Mouse (Mus musculus): ENCODE data around the gene Usp6nl.

Usp6nl gene

DNA sequence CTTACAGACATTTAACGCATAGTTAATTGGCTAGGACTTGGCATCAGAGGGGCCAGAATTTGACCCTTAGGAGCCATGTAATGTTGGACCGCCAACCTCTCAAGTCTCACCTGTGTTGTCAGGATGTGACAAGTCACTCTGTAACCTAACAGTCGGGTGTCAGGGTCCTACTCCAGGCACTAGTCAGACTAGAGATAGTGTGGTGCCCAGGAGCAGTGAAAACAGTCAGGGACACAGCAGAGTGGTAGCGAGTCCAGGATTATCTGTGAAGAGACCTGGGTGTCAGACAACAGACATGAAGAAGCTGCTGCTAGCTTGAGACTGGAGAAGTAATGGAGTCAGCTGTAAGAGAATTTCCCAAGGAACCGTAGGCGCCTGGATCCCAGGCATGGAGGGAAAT is 45.0 kb downstream of the Usp6nl start:
- no peak for DNase-seq (ENCODE audit: low read depth, low spot score)

DNA sequence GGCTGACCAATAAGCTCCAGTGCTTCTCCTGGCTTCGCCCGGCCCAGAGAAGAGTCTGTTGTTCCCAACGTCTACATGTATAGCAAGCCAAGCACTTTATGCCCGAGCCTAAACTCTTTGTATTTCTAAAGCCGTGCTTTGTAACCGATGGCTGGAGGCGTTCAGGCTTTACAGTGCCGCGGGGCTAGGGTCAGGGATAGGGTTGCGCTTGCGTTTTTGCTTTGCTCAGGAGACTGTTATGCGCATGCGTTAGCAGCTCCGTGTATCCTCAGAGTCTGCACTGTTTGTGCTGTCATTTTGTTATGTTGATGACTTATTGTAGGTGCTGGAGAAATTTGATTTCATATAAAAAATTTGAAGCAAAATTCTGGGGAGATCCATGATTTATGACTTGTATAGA is 51.7 kb downstream of the Usp6nl start:
- no peak for DNase-seq (ENCODE audit: low read depth, low spot score)

DNA sequence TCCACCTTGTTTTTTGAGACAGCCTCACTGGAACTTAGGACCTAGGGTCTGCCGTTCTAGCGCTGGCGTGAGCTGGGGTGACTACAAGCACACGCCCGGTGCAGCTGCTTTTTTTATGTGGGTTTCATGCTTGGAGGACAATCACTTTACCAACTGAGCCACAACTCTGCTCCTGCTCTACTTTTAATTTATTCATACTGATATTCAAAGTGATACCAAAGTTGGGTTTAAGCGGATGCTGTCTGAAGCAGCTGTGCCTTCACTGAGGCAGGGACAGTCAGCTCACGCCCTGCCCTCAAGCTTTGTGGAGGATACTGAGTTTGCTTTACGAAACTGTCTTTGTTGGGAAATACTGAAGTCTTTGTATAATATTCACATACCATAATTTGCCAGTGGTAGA is 53.6 kb downstream of the Usp6nl start:
- peak; percentile 42 for DNase-seq (ENCODE audit: low read depth, low spot score)

DNA sequence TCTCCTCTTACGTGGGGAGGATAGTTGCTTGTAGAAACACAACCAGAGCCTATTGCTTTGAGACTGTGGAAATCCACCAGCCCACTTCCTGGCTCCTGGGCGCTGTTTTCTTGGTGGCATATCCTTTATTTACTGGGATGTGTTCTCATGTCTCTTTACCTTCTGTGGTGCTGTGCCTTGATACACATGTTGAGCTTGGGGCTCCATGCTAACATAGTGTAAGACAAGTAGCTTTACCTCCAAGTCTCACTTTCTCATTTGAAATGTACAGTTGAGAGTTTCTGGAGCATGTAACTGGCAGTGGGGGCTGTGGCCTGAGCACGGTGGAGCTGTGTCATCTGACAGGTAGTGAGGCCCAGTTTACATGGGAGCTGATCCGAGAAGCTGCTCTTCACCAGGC is 54.5 kb downstream of the Usp6nl start:
- no peak for DNase-seq (ENCODE audit: low read depth, low spot score)

DNA sequence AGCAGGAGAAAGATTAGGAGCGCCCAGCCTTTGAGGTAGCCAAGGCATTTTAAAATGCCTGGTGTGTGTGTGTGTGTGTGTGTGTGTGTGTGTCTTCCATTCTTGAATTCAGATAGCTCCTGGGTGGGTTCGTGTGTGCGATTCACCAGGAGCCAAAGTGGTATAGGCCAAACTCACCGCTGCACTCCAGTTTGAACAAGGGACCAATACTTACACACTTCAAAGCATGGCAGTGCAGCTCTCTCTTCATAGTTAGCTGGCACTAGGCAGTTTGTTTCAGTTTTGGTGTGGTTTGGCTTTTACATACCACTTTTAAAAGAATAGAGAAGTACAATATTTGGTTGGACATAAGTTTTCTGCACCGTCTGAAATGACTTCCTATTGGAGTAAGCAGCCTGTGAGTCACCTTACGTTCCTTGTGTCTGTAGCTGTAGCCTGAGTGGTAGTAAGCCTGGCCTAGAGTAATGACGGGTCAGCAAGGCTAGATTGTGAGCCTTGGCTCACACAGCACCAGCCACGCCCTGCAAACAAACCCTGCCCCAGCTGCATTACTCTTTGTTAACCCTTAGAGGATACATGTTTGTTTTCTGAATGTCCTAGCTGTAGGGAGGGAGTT is 56.2 kb downstream of the Usp6nl start:
- peak; percentile 38 for DNase-seq (ENCODE audit: low read depth, low spot score)

DNA sequence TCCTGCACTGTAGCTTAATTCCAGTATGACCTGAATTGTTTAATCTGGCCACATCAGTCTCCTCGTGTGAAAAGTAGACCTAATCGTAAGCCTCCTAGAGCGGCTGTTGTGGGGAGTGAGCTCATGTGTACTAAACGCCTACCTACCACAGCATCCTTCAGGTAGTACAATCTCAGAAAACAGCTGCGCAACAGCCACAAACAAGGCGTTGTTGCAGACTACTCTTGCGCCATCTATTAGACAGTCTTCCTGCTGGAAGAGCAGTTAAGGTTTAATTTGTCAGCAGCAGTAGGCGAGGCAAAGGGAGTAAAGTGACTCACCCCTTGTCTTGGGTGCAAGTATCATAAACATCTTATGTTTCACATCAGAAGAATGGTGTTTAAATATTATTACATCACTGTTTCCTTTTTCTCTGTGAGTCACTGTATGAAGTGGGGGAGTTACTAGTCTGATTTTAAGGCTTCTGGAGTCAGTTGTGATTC is 57.3 kb downstream of the Usp6nl start:
- DNase-seq (ENCODE audit: low read depth, low spot score): peak; percentile 68

DNA sequence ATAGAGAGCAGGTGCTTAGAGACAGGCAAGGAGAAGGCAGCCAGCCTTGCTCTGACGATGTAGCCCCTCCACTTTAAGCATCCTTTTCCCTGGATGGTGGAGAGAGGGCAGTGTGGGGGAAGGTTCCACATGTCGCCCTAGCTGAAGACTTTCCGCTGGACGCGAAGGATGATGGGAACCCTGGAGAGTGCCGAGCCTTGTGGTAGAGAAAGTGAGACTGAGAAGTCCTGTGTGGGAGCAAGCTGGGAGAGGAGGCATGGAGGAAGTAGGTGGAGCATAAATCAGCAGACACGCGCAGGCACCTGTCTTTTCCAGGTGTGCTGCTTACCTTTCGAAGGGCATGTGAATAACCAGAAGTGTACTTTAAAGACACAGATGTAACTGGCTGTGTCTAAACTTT is 57.9 kb downstream of the Usp6nl start:
- no peak for DNase-seq (ENCODE audit: low read depth, low spot score)

DNA sequence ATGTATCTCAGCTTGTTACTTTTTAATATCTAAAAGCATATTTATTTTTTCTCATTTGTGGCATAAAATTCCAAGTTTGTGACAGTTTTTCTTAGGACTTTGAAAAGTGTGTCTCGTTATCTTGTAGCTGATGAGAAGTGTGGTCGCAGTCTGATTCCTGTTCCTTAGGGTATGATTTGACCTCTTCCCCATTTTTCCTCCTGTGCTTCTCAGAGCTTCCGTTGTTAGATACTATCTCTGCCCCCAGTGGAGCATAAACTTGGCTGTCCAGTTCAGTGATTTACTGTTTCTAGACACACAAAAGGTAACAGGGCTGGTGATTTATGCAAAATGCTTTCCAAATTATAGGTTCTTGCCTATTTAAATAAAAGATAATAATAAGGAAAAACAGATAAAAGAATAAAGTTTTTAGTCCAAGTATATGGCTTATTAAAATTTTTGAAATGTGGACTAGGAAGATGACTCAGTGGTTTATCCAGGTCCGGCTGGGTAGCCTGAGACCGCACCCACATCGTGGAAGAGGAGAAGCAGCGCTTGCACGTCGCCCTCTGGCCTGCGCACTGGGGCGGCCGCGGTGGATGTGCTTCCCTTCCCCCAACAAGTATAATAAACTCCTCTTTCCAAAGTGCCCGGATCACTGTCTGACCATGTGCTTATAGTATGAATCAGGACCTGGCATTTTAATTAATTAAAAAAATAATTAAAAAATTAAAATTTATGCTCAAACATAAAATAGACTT is 62.1 kb downstream of the Usp6nl start:
- DNase-seq (ENCODE audit: low read depth, low spot score): no peak

DNA sequence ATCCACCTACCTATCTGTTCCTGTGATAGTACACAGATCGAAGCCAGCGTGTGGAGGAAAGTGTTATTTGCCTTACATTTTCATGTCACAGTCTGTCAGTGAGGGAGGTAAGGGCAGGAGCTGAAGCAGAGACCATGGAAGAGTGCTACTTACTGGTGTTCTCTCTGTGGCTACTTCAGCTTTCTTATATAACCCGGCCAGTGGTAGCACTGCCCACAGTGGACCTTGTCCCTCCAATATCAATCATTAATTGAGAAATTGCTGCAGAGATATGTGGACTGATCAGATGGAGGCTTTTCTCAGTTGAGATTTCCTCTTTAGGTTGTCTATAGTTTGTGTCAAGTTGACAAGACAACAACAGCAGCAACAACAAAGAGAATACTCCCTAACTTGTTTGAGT is 66.7 kb downstream of the Usp6nl start:
- no peak for DNase-seq (ENCODE audit: low read depth, low spot score)

DNA sequence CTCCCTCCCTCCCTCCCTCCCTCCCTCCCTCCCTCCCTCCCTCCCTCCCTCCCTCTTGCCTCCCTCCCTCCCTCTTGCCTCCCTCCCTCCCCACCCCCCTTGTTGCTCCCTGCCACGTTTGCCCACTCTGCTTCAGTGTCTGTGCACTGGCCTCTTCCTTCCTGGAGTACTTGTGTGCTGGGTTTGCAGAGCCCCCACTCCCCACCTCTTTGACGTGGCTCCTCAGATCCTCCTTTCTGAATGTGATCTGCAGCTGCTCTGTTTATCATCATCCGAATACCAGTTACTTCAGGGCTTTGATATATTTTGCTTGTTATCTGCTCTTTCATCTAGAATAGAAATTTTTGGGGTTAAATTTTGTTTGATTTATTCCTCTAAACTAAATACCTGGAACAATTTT is 68.8 kb downstream of the Usp6nl start:
- DNase-seq (ENCODE audit: low read depth, low spot score): peak; percentile 56

DNA sequence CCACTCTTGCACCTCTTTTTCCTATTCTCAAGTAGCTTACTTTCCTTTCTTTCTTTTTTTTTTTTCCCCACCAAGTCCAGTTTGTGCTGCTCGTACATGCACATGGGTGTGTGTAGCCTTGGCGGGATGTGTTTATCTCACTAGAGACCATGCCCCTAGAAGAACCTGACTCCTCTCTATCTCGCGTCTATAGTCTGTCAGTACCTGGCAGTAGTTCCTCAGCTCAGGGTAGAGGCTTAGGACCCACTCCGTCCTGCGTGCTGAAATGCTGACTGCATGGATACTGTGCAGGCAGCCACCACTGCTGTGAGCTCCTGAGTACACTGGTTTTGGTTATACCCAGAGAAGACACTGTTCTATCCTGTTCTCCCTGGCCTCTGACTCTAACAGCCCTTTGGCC is 69.5 kb downstream of the Usp6nl start:
- DNase-seq (ENCODE audit: low read depth, low spot score): no peak

DNA sequence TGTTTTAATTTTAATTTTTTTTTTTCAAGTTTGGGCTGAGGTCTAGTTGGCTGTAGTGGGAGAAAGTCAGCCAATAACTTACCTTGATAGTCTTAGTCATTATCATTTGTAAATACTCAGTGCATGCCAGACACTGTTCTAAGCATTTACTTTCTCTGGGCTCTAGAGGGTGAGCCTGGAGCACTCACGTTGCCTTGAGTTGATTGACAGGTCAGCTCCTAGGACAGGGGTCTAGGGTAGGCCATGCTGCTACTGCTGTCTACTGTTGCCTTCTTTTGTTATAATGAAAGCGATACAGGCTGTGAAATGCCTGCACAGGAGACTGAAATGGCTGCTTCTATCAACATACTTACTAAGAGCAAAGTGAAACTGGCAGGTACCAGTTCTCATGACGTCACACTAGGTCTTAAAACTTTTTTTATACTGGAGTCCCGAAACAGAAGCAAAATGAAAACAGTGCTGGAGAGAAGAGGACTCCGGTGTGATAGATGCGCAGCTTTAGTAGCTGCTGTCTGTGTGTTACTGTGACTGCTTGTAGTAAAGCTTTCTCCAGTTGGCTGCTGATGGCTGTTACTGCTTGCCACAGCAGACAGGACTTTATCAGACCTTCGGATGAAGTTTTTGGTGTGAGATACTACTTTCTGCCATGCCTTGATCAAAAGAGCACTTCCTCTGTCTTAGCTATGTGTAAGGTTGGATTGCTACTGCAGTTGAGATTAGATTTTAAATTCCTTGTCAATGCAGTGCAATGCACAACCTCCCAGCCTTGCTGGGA is 73.6 kb downstream of the Usp6nl start:
- peak; percentile 79 for DNase-seq (ENCODE audit: low read depth, low spot score)

DNA sequence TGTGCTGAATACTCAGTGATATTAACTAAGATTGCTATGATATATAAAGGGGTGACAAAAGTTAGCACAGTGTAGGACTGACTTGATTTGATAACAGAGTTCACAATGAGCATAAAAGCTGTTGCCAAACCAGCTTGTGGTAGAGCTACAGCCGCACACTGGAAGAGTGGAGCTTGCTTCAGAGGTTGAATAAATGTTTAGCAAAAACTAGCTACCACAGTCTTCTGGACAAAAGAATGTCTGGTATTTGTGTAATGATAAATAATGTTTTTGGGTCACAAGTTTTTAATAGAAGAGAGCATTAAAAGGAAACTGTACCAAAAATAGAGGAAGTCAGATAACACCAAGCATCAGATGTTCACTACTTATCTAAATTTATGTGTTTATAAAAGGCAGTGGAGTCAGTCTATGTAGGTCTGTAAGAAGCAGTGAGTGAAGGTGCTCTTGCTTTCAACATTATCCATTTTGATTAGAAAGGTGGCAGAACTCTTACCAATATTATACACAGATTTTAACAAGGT is 74.2 kb downstream of the Usp6nl start:
- no peak for DNase-seq (ENCODE audit: low read depth, low spot score)

DNA sequence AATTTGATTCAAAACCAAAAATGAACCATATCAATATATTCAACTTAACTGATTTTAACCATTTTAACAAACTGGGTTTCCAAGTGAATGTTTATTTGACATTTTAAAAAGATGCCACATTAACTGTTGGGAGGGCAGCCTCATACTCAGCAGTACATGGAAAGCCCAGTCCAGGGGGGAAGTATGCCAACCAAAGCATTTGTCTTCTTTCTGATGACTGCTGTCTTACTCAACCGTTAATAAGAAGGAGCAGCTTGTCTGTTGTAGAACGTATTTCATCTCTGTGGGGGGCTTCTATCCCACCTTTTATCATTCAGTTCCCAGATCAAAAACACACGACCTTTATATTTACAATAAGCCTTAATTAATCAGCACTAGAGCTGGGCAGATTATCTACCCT is 74.7 kb downstream of the Usp6nl start:
- no peak for DNase-seq (ENCODE audit: low read depth, low spot score)

DNA sequence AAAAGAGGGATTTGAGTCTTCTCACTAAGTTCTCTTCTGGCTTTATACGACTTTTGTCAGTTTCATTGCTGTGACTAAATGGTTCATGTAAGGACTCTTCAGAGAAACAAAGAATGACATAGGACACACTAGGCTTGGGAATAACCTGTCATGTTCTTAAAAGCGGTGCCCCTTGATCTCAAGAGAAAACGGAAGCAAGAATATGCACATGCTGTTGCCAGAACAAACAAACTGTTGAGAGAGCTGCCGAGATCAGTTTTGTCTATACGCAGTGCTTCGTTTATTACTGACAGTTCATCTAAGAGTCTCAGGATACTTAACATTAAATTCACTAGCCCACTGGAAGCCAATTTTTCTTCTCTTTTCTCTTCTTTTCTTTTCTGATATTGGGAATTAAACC is 76.4 kb downstream of the Usp6nl start:
- no peak for DNase-seq (ENCODE audit: low read depth, low spot score)

DNA sequence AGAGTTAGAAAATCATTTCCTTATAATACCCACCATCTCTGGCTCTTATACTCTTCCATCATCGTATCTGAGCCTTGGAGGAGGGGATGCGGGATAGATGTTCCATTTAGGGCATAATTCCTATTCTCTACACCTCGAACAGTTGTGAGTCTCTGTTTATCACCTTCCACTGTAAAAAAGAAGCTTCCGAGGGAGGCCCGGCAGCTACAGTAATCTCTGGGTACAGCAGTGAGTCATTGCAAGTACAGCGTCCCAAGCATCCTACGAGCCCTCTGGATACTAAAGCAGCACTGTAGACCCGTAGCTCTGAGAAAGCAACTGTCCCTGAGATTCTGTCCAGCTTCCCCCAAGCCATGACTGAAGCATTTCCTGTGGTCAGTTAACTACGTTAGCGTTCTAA is 78.6 kb downstream of the Usp6nl start:
- no peak for DNase-seq (ENCODE audit: low read depth, low spot score)

DNA sequence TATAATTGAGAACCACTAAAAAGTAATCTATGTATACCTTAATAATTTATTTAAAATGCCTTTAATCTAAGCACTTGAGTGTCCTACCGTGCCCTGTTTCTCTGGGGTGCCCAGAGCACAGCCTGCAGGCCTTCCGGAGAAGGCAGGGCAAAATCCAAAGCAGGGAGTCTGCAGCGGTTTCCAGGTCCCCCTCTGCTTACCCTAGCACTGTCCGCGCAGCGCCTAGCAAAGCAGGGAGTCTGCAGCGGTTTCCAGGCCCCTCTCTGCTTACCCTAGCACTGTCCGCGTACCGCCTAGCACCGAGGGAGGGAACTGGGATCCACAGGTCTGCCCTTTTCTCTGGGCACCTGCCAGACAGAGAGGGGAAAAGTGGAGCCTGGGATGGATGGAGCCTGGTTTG is 80.9 kb downstream of the Usp6nl start:
- no peak for DNase-seq (ENCODE audit: low read depth, low spot score)

DNA sequence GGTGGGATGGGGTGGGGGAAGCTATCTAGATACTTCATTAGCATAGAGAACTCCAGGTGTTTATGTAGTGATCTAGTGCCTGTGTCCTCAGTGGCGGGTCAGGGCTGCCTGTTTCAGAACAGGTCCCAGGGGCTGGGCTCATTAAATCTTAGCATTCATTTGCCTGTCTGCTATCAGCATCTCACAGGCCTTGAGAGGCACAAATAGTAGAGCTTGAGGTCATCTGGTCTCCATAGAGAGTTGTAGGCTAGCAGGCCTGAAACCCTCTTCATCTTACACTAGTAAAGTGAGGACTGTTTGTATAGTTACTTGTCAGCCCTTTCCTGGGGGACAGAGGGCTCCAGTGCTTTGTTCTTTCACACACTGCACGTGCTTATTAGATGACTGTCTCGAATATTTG is 81.5 kb downstream of the Usp6nl start:
- DNase-seq (ENCODE audit: low read depth, low spot score): no peak

DNA sequence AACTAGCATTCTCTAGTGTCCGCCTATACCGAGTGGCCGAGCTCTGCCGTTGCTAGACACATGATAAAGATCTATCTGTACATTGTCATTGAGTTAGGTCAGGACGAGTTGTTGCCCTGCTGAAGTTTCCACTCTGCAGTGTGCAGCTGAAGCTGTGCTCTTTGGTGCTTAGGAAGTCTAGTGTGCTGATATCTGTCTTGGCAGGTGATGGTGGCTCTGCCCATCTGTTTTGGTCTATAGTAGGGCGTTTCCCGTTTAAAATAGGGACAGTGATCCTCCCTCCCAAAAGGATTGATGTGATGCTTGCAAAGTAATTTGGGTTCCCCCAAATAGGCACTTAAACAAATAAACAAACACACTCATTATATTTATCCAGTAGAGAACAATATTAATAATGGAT is 82.2 kb downstream of the Usp6nl start:
- DNase-seq (ENCODE audit: low read depth, low spot score): no peak

DNA sequence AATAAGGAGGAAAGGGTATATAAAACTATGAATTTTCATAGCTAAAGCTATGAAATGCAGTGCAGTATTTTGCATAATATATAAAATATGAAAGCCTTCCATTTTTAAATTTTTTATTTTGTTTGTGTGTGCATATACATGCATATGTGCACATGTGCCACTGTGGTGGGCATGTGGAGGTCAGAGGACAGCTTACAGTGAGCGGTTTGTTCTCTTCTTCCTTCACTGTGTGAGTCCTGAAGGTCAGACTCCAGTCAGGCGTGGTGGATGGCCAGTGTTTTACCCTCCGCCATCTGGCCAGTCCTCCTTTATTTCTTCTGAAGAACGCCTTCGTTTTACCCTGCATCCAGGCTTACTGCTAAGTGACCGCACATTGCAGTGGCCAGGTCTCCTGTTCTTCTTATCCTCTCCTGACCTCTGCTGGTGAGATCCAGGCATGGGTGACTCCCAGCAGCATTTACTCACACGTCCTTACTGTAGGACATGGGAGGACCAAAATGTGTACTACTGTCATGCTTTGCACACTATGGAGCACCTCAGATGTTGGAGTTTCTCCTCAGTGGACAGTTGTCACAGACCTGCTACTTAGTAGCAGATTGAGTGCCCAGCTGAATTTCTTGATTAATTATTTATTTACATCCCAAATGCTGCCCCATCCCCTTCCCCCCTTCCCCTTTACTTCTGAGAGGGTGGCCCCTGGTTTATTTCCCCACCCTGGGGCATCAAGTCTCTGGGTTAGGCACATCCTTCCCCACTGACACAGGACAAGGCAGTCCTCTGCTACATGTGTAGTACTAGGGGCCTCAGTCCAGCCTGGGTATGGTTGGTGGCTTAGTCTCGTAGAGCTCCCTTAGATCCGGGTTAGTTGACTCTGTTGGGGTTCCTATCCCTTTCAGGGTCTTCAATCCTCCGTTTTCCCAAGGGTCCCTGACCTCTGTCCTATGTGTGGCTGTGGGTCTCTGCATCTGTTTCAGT is 82.9 kb downstream of the Usp6nl start:
- DNase-seq (ENCODE audit: low read depth, low spot score): peak; percentile 72

DNA sequence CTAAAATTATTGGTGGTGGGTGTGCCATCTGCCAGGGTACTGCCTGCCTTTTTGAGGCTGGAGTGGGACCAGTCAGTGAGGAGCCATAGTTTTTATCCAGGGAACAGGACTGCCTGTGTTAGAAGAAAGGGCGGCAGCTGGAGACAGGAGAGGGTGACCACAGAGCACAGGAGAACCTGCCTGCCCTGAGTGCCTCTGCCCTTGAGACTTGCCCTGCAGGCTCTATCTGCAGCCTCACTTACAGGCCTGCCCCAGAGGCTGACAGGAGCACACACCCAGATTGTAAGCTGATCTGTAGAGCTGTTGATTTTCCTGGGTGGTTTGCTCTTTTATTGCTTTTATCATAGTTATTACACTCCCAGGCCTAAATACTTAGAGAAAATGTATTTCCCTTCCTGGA is 85.2 kb downstream of the Usp6nl start:
- no peak for DNase-seq (ENCODE audit: low read depth, low spot score)
